Mouse (Mus musculus): Measurements from ENCODE around the gene Gm21858.
"Not testable (repeated sequence)": the region's sequence is repeated elsewhere in the genome, so short reads cannot be mapped to it uniquely, and the experiment has no call there.

Gene Gm21858

DNA sequence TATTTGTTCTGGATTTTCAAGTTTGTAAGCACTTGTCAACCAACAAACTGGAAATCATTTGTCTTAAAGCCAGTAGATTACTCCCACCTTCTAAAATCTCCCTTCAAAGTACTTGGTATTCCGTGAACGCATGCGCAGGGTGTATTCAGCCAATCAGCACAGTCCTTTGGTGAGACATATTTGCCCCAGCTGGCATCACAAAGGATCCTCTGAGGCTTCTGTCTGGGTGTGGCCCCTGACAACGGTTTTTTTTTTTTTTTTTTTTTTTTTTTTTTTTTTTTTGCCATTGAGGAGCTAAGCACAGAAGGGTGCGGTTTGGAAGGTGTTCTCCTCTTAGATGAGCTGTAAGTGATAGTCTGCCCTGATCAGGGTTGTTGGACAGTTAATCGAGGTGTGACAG, at the start of gene Gm21858:
TSS of gene Gm21858 (plus strand) at position 301 of the 400 bp plus-strand sequence.
- not testable (repeated sequence) for DNase-seq

All from thymus, postnatal 25 days (tissue).